Mouse (Mus musculus) midbrain, embryonic 12.5 days (tissue): ENCODE results near the gene Yipf1. TPM values are rescaled to one million over a fixed set of nuclear protein-coding genes. Genes with fewer than 3 reads are reported as not detected.
A peak's percentile ranks its signal among the peaks of the same experiment; 100 is the strongest.
"Not testable (repeated sequence)": the region's sequence is repeated elsewhere in the genome, so short reads cannot be mapped to it uniquely, and the experiment has no call there.

Source experiments
- ATAC-seq: fragments of 200-750 bp; cut with Nextera tagmentation; 2 replicates; pipeline ENCODE4 v1.8.0; 2017; ENCODE audit warnings: low read depth, moderate TSS enrichment, moderate library complexity; ENCODE audit not compliant: low FRiP score
- H3K27ac ChIP-seq: fragments of 300-500 bp; sonication (generic); replicated peaks from 2 replicates; pipeline ENCODE4 v1.5.1; 2016; ENCODE audit warnings: mild to moderate bottlenecking
- H3K27me3 ChIP-seq: fragments of 300-500 bp; sonication (generic); 2 replicates; pipeline ENCODE4 v1.6.1; 2016; ENCODE audit warnings: mild to moderate bottlenecking
- H3K36me3 ChIP-seq: fragments of 300-500 bp; sonication (generic); 2 replicates; pipeline ENCODE4 v1.6.1; 2016
- H3K4me1 ChIP-seq: fragments of 300-500 bp; sonication (generic); 2 replicates; pipeline ENCODE4 v1.6.1; 2016
- H3K4me2 ChIP-seq: fragments of 300-500 bp; sonication (generic); replicated peaks from 2 replicates; pipeline ENCODE4 v1.6.1; 2016; ENCODE audit warnings: mild to moderate bottlenecking, moderate library complexity
- H3K4me3 ChIP-seq: fragments of 300-500 bp; sonication (generic); 2 replicates; pipeline ENCODE4 v1.5.1; 2016; ENCODE audit warnings: mild to moderate bottlenecking
- H3K9ac ChIP-seq: fragments of 300-500 bp; sonication (generic); replicated peaks from 2 replicates; pipeline ENCODE4 v1.6.1; 2016; ENCODE audit warnings: mild to moderate bottlenecking, moderate library complexity
- H3K9me3 ChIP-seq: fragments of 300-500 bp; sonication (generic); 2 replicates; pipeline ENCODE4 v1.6.1; 2016; ENCODE audit warnings: mild to moderate bottlenecking
- WGBS: fragments of 180-500 bp; shearing (Covaris S2); methylation state at CpG from one replicate; pipeline ENCODE4 v1.1.7; 2016; 5-methylcytosine and 5-hydroxymethylcytosine counted together
- polyA plus RNA-seq: library from polyadenylated mRNA; unstranded; fragments of >200 nt; fragmentation: Nextera tagmentation; extraction: Ambion mirVana; gene quantifications from 2 replicates; pipeline ENCODE4 v1.2.1, GENCODE M21; 2016

Yipf1 gene
- polyA plus RNA-seq, 1 experiment from 2014 or later: 41.9 TPM

- not testable (repeated sequence) for H3K9me3 ChIP-seq, H3K27ac ChIP-seq, H3K4me2 ChIP-seq, ATAC-seq, H3K4me1 ChIP-seq, H3K4me3 ChIP-seq, H3K27me3 ChIP-seq, H3K36me3 ChIP-seq, H3K9ac ChIP-seq
- 85% methylated on average over 8 of the region's 8 CpGs for WGBS
Observed at GRCm38 (mm10) chr4:107357172-107357571, 43.0 kb downstream of the Yipf1 start.

- H3K4me2 ChIP-seq: no peak overlapping the region
- no peaks in the 10 kb centered on the region for H3K27me3 ChIP-seq
- peaks cover 8% of the 10 kb centered on the region; the same call in 1 of the 2 replicates for H3K36me3 ChIP-seq
- H3K9ac ChIP-seq: no peak overlapping the region
- no peak overlapping the region for H3K27ac ChIP-seq
- 92% methylated on average over 3 of the region's 3 CpGs for WGBS
- H3K9me3 ChIP-seq: no peaks in the 10 kb centered on the region
- ATAC-seq: no peak
- no peaks in the 10 kb centered on the region for H3K4me1 ChIP-seq
- no peak overlapping the region for H3K4me3 ChIP-seq
Observed at GRCm38 (mm10) chr4:107358460-107358859, 44.3 kb downstream of the Yipf1 start.

- Histone ChIP-seq H3K27me3 (no peaks in the 10 kb centered on the region), H3K9me3 (no peaks in the 10 kb centered on the region), H3K4me2 (no peak overlapping the region), H3K9ac (no peak overlapping the region), H3K27ac (no peak overlapping the region), H3K36me3 (peaks cover 8% of the 10 kb centered on the region; the same call in 1 of the 2 replicates), H3K4me1 (no peaks in the 10 kb centered on the region), H3K4me3 (no peak overlapping the region)
- ATAC-seq: no peak
- WGBS: 83% methylated on average over 7 of the region's 7 CpGs
Observed at GRCm38 (mm10) chr4:107360457-107361145, 46.4 kb downstream of the Yipf1 start.

- H3K4me3 ChIP-seq: no peak overlapping the region
- WGBS: 52% methylated on average over 4 of the region's 4 CpGs
- H3K4me1 ChIP-seq: no peaks in the 10 kb centered on the region
- H3K4me2 ChIP-seq: no peak overlapping the region
- no peaks in the 10 kb centered on the region for H3K9me3 ChIP-seq
- H3K27ac ChIP-seq: no peak overlapping the region
- no peak for ATAC-seq
- no peaks in the 10 kb centered on the region for H3K27me3 ChIP-seq
- peaks cover 5% of the 10 kb centered on the region; the same call in 1 of the 2 replicates for H3K36me3 ChIP-seq
- H3K9ac ChIP-seq: no peak overlapping the region
Observed at GRCm38 (mm10) chr4:107362755-107363154, 48.6 kb downstream of the Yipf1 start.

GRCm38 (mm10) chr4:107363573-107363972 is 49.4 kb downstream of the Yipf1 start:
- Histone ChIP-seq H3K4me2 (no peak overlapping the region), H3K36me3 (peaks cover 1% of the 10 kb centered on the region; the same call in 1 of the 2 replicates), H3K27me3 (no peaks in the 10 kb centered on the region), H3K9me3 (no peaks in the 10 kb centered on the region), H3K4me3 (no peak overlapping the region), H3K4me1 (peaks cover 3% of the 10 kb centered on the region), H3K27ac (no peak overlapping the region), H3K9ac (no peak overlapping the region)
- ATAC-seq: no peak
- WGBS: 85% methylated on average over 6 of the region's 6 CpGs

- no peaks in the 10 kb centered on the region; the same call in 1 of the 2 replicates for H3K36me3 ChIP-seq
- peaks cover 9% of the 10 kb centered on the region for H3K4me1 ChIP-seq
- H3K9ac ChIP-seq: no peak overlapping the region
- 86% methylated on average over 5 of the region's 5 CpGs for WGBS
- H3K4me2 ChIP-seq: no peak overlapping the region
- H3K27ac ChIP-seq: no peak overlapping the region
- no peak overlapping the region for H3K4me3 ChIP-seq
- ATAC-seq: no peak
- H3K27me3 ChIP-seq: no peaks in the 10 kb centered on the region
- no peaks in the 10 kb centered on the region for H3K9me3 ChIP-seq
Observed at GRCm38 (mm10) chr4:107364190-107364639, 50.1 kb downstream of the Yipf1 start.

GRCm38 (mm10) chr4:107366408-107366807 is 52.2 kb downstream of the Yipf1 start:
- H3K4me1 ChIP-seq: peaks cover 10% of the 10 kb centered on the region
- H3K36me3 ChIP-seq, ATAC-seq, H3K27ac ChIP-seq, H3K4me3 ChIP-seq, H3K9ac ChIP-seq, H3K9me3 ChIP-seq, H3K27me3 ChIP-seq, H3K4me2 ChIP-seq: not testable (repeated sequence)

GRCm38 (mm10) chr4:107367567-107368314 is 53.6 kb downstream of the Yipf1 start, which contains the start of gene Ndc1:
Gene Ndc1 (plus strand): TSS chr4:107367784.
- peak within 1 kb of the TSS; percentile 81 for H3K9ac ChIP-seq
- no peaks in the 10 kb centered on the region for H3K9me3 ChIP-seq
- WGBS: under 1% methylated on average over 51 of the region's 51 CpGs
- H3K4me2 ChIP-seq: peak within 1 kb of the TSS; percentile 74
- peak within 1 kb of the TSS; percentile 71 for H3K4me3 ChIP-seq
- peak; percentile 99 for ATAC-seq
- peaks cover 10% of the 10 kb centered on the region for H3K4me1 ChIP-seq
- peaks cover 18% of the 10 kb centered on the region for H3K36me3 ChIP-seq
- H3K27ac ChIP-seq: peak within 1 kb of the TSS; percentile 88
- no peaks in the 10 kb centered on the region for H3K27me3 ChIP-seq

GRCm38 (mm10) chr4:107372304-107372703 is 58.1 kb downstream of the Yipf1 start:
- Histone ChIP-seq H3K9me3 (no peaks in the 10 kb centered on the region), H3K9ac (no peak overlapping the region), H3K27me3 (no peaks in the 10 kb centered on the region), H3K4me3 (no peak overlapping the region), H3K27ac (no peak overlapping the region), H3K4me1 (peaks cover 10% of the 10 kb centered on the region), H3K36me3 (peaks cover 58% of the 10 kb centered on the region), H3K4me2 (no peak overlapping the region)
- ATAC-seq: no peak
- WGBS: 80% methylated on average over 2 of the region's 2 CpGs

GRCm38 (mm10) chr4:107374677-107375076 is 60.5 kb downstream of the Yipf1 start:
- Histone ChIP-seq H3K4me3 (no peak overlapping the region), H3K9me3 (no peaks in the 10 kb centered on the region), H3K27me3 (no peaks in the 10 kb centered on the region), H3K27ac (no peak overlapping the region), H3K9ac (no peak overlapping the region), H3K4me2 (no peak overlapping the region), H3K36me3 (peaks cover 70% of the 10 kb centered on the region), H3K4me1 (no peaks in the 10 kb centered on the region)
- ATAC-seq: no peak
- WGBS: 90% methylated on average over 4 of the region's 4 CpGs

- H3K27me3 ChIP-seq: no peaks in the 10 kb centered on the region
- no peak overlapping the region for H3K4me2 ChIP-seq
- peaks cover 70% of the 10 kb centered on the region for H3K36me3 ChIP-seq
- WGBS: 93% methylated on average over 6 of the region's 6 CpGs
- no peaks in the 10 kb centered on the region for H3K9me3 ChIP-seq
- H3K4me1 ChIP-seq: no peaks in the 10 kb centered on the region
- ATAC-seq: no peak
- no peak overlapping the region for H3K27ac ChIP-seq
- H3K9ac ChIP-seq: no peak overlapping the region
- H3K4me3 ChIP-seq: no peak overlapping the region
Observed at GRCm38 (mm10) chr4:107378954-107379353, 64.8 kb downstream of the Yipf1 start.

- no peak overlapping the region for H3K27ac ChIP-seq
- 86% methylated on average over 7 of the region's 7 CpGs for WGBS
- H3K9ac ChIP-seq: no peak overlapping the region
- no peaks in the 10 kb centered on the region for H3K27me3 ChIP-seq
- H3K4me1 ChIP-seq: no peaks in the 10 kb centered on the region
- no peak for ATAC-seq
- H3K9me3 ChIP-seq: no peaks in the 10 kb centered on the region
- H3K36me3 ChIP-seq: peaks cover 66% of the 10 kb centered on the region
- no peak overlapping the region for H3K4me3 ChIP-seq
- H3K4me2 ChIP-seq: no peak overlapping the region
Observed at GRCm38 (mm10) chr4:107380871-107381270, 66.7 kb downstream of the Yipf1 start.
